Mouse (Mus musculus) ES-E14 (cell line): ENCODE measurements at regions not wholly inside any gene's neighbourhood (a gene's known extent, or its start where the extent isn't known, plus 50 kb on each side); places are given as distances from the start of the nearest gene placed in this dataset.

Experiments used
- DNase-seq: peaks from one replicate; pipeline ENCODE4 v3.0.0-alpha.2; 2013; ENCODE audit warnings: low read depth, low spot score
- H3K27ac ChIP-seq: 2 replicates; pipeline ENCODE4 v1.5.1; 2012; ENCODE audit warnings: low read depth, mild to moderate bottlenecking, low read length, moderate library complexity, mixed read lengths; ENCODE audit not compliant: poor library complexity, insufficient read depth, severe bottlenecking
- H3K36me3 ChIP-seq: 2 replicates; pipeline ENCODE4 v1.6.1; 2012; ENCODE audit warnings: mild to moderate bottlenecking, low read length, moderate library complexity, mixed read lengths; ENCODE audit not compliant: control insufficient read depth, poor library complexity, insufficient read depth, severe bottlenecking
- H3K4me1 ChIP-seq, 2 experiments: fragments of 150-350 bp in 1 of 2; sonication (generic) in 1 of 2; 2 replicates each; pipeline ENCODE4 v1.6.1; 2012; ENCODE audit warnings: low read length in 2 of 2, mild to moderate bottlenecking in 1 of 2, mixed read lengths in 1 of 2; ENCODE audit not compliant: control insufficient read depth in 2 of 2, insufficient read depth in 2 of 2, poor library complexity in 1 of 2
- H3K4me3 ChIP-seq, 2 experiments: fragments of 150-350 bp in 1 of 2; sonication (generic) in 1 of 2; 2 replicates each; pipeline ENCODE4 v1.5.1; 2012; ENCODE audit warnings: low read length in 2 of 2, low read depth in 1 of 2, mild to moderate bottlenecking in 1 of 2, mixed read lengths in 1 of 2; ENCODE audit not compliant: insufficient read depth in 1 of 2, poor library complexity in 1 of 2, severe bottlenecking in 1 of 2
- H3K9ac ChIP-seq: 2 replicates; pipeline ENCODE4 v1.6.1; 2012; ENCODE audit warnings: low read depth, mild to moderate bottlenecking, low read length, mixed read lengths; ENCODE audit not compliant: poor library complexity, insufficient read depth, severe bottlenecking
- H3K9me3 ChIP-seq: fragments of 150-350 bp; sonication (generic); 2 replicates; pipeline ENCODE4 v1.6.1; 2012; ENCODE audit warnings: low read depth, mild to moderate bottlenecking, low read length; ENCODE audit not compliant: control insufficient read depth, insufficient read depth
- CHD2 ChIP-seq: IDR thresholded peaks from 2 replicates; pipeline ENCODE4 v1.6.1; 2014; ENCODE audit warnings: mild to moderate bottlenecking, low read depth, low read length, inconsistent platforms
- HCFC1 ChIP-seq: IDR thresholded peaks from 2 replicates; pipeline ENCODE4 v1.6.1; 2012; ENCODE audit warnings: low read length, inconsistent platforms, borderline replicate concordance; ENCODE audit not compliant: insufficient read depth
- MAFK ChIP-seq: IDR thresholded peaks from 2 replicates; pipeline ENCODE4 v1.6.1; 2014; ENCODE audit warnings: mild to moderate bottlenecking, low read depth, low read length, inconsistent platforms; ENCODE audit not compliant: insufficient read depth
- ZC3H11A ChIP-seq: IDR thresholded peaks from 2 replicates; pipeline ENCODE4 v1.6.1; 2012; ENCODE audit warnings: low read depth, mild to moderate bottlenecking, inconsistent platforms, low read length, borderline replicate concordance
- ZNF384 ChIP-seq: IDR thresholded peaks from 2 replicates; pipeline ENCODE4 v1.6.1; 2012; ENCODE audit warnings: low read depth, low read length, inconsistent platforms
- in situ Hi-C, 2 experiments: fragments of 600-800 bp; cut with MboI; formaldehyde crosslinking; loops; one replicate each; pipeline ENCODE4 v1.15.1; 2025; ENCODE audit warnings: low sequenced_read_pairs in 2 of 2, inconsistent platforms in 1 of 2; ENCODE audit not compliant: unreplicated experiment in 2 of 2

DNA sequence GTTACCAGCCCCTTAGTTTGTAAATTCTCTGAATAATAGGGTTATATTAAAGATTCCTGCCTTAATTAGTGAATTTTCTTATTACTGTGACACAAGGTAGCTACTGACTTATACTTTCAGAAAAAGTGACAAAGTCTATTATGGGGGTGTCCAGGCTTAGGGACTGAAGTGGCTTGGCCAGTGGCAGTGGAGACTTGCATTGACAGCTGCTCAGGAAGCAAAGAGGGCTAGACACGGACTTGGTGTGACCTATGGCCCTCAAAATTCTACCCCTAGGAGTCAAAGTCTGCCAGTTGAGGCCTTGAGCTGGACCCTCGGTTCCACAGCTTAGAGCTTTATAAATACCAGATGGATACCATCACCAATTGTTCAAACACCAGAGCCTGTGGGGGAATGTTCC, 161.2 kb downstream of the Tmx1 start:
- no peak for TF ChIP-seq ZNF384
- in situ Hi-C loops, result no loop called here
- Histone ChIP-seq H3K27ac (no peak overlapping the region), H3K4me3 (no peak overlapping the region), H3K9me3 (no peaks in the 10 kb centered on the region), H3K4me1 (no peaks in the 10 kb centered on the region), H3K36me3 (no peaks in the 10 kb centered on the region), H3K9ac (no peak overlapping the region)
- DNase-seq, result no peak

- TF ChIP-seq ZC3H11A (no peak), CHD2 (no peak), HCFC1 (no peak), ZNF384 (no peak), MAFK (no peak)
- H3K4me1 ChIP-seq, result no peaks in the 10 kb centered on the region
- no peaks in the 10 kb centered on the region for H3K36me3 ChIP-seq
- H3K9me3 ChIP-seq, result no peaks in the 10 kb centered on the region
- in situ Hi-C loops, result no loop called here
- DNase-seq, result no peak
- no peak overlapping the region for H3K4me3 ChIP-seq
- no peak overlapping the region for H3K9ac ChIP-seq
- H3K27ac ChIP-seq, result no peak overlapping the region
Measured at GRCm38 (mm10) chr12:70614686-70615085, 161.8 kb downstream of the Tmx1 start.

- no peak overlapping the region for H3K4me3 ChIP-seq
- H3K4me1 ChIP-seq, result no peaks in the 10 kb centered on the region
- H3K9me3 ChIP-seq, result no peaks in the 10 kb centered on the region
- no peak overlapping the region for H3K27ac ChIP-seq
- H3K9ac ChIP-seq, result no peak overlapping the region
- no peaks in the 10 kb centered on the region for H3K36me3 ChIP-seq
- TF ChIP-seq ZNF384 (no peak), ZC3H11A (no peak), HCFC1 (no peak), MAFK (no peak), CHD2 (no peak)
- in situ Hi-C loops, result no loop called here
- DNase-seq, result no peak
Measured at GRCm38 (mm10) chr12:70615123-70615522, 162.2 kb downstream of the Tmx1 start.

DNA sequence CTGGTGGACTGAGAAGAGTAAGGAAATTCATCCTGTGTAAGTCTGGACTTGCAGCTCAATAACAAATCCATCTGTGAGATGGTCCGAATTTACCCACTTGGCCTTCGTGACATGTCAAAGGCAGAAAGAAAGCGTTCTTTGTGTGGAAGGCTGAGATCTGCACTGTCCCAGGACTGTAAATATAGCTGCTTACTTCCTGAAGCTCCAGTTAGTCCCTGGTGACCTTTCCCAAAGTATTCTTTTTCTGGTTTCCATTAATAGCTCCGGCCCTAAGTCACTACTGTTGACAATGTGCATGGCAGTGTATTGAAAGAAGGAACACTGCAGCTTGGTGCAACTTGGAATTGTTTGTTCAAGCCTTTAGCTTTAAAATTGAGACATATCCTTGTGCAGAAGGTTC, 163.2 kb downstream of the Tmx1 start:
- H3K9me3 ChIP-seq, result no peaks in the 10 kb centered on the region
- H3K27ac ChIP-seq, result no peak overlapping the region
- H3K4me1 ChIP-seq, result no peaks in the 10 kb centered on the region
- TF ChIP-seq MAFK (no peak), ZNF384 (no peak), CHD2 (no peak), HCFC1 (no peak), ZC3H11A (no peak)
- H3K36me3 ChIP-seq, result no peaks in the 10 kb centered on the region
- in situ Hi-C loops, result no loop called here
- DNase-seq, result no peak
- H3K9ac ChIP-seq, result no peak overlapping the region
- H3K4me3 ChIP-seq, result no peak overlapping the region

DNA sequence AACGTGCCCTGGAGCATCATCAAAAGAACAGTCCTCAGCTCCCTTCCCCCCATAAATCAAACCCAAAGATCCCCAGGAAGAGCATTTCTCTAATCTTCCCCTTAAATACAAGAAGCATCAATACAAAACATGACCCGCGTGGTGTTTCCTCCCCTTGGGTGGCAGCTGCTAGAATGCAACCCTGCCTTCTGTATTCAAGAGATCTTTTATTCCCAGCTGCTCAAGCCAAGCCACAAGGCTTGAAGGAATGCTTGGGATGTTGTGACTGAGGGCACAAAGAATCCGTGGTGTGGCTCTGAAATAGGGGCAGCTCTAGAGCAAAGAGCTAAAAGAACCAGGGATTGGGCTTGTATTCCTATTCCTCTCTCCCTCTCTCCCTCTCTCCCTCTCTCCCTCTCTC, 163.6 kb downstream of the Tmx1 start:
- no peak overlapping the region for H3K27ac ChIP-seq
- no peak for TF ChIP-seq MAFK
- H3K9ac ChIP-seq, result no peak overlapping the region
- DNase-seq, result no peak
- in situ Hi-C loops, result no loop called here
- no peaks in the 10 kb centered on the region for H3K4me1 ChIP-seq
- no peaks in the 10 kb centered on the region for H3K36me3 ChIP-seq
- H3K9me3 ChIP-seq, result no peaks in the 10 kb centered on the region
- H3K4me3 ChIP-seq, result no peak overlapping the region
